12 mouse cellular contexts compared by ENCODE assay signal in genomic region chr17:29531757-29532384, GRCm38 (mm10). TPM values are rescaled to one million over a fixed set of nuclear protein-coding genes. Genes with fewer than 3 reads are reported as not detected.
DNase-seq lines count a peak whose midpoint lies in the region; ATAC-seq lines count a peak whose summit lies in the region.
"Had no signal": no experiment of that assay in that cellular context is flagged by ENCODE, and none has a peak within 500 bp of the region (broad histone marks: within the 10 kb centered on the region; RNA-seq: fewer than 3 reads in every experiment).

No protein-coding gene starts in this region.

- H3K4me2 ChIP-seq in forebrain, embryonic 14.5 days (ENCODE audit: low read length): no peak overlapping the region
- H3K4me2 ChIP-seq: hindbrain, embryonic 15.5 days had no signal

- 0 out of 2 replicates have a peak overlapping the region, but pooled peaks have one; percentile 9 for H3K27ac ChIP-seq in forebrain, embryonic 14.5 days (ENCODE audit: low read depth, low read length)
- no peak overlapping the region for H3K27ac ChIP-seq in forebrain, embryonic 10.5 days
- H3K27ac ChIP-seq: hindbrain, embryonic 15.5 days; macrophage had no signal

- no peaks in the 10 kb centered on the region for H3K9me3 ChIP-seq in forebrain, embryonic 14.5 days (replicated peaks; ENCODE audit: control insufficient read depth, low read length)
- H3K9me3 ChIP-seq in forebrain, embryonic 10.5 days: peaks cover 2% of the 10 kb centered on the region
- H3K9me3 ChIP-seq in megakaryocyte, embryonic 14.5 days: peaks cover 18% of the 10 kb centered on the region
- H3K9me3 ChIP-seq: hindbrain, embryonic 15.5 days had no signal

- peak; percentile 37 for DNase-seq in forebrain, embryonic 14.5 days (ENCODE audit: low spot score)
- DNase-seq in forebrain, embryonic 10.5 days (ENCODE audit: extremely low spot score, low spot score): no peak
- DNase-seq in spleen, adult 12 weeks (ENCODE audit: low spot score): peak; percentile 36
- DNase-seq in spleen, postnatal 4 days (ENCODE audit: low spot score in 2 of 2): no peak
- DNase-seq in adrenal gland, postnatal 14 days: no peak
- no peak for DNase-seq in layer of hippocampus, adult 9-10 months (ENCODE audit: low spot score)
- DNase-seq in adrenal gland, postnatal 36 days: no peak

- H3K36me3 ChIP-seq in forebrain, embryonic 14.5 days (ENCODE audit: control insufficient read depth, insufficient read depth, low read length): no peaks in the 10 kb centered on the region
- no peaks in the 10 kb centered on the region for H3K36me3 ChIP-seq in forebrain, embryonic 10.5 days (replicated peaks)
- no peaks in the 10 kb centered on the region for H3K36me3 ChIP-seq in megakaryocyte, embryonic 14.5 days (replicated peaks; ENCODE audit: low read length)
- H3K36me3 ChIP-seq: hindbrain, embryonic 15.5 days had no signal

- 46% methylated on average over 10 of the region's 10 CpGs for WGBS in forebrain, embryonic 14.5 days
- WGBS in forebrain, embryonic 10.5 days: 88% methylated on average over 10 of the region's 10 CpGs

- no peaks in the 10 kb centered on the region for H3K27me3 ChIP-seq in forebrain, embryonic 14.5 days (replicated peaks; ENCODE audit: control insufficient read depth, insufficient read depth, low read length)
- no peaks in the 10 kb centered on the region for H3K27me3 ChIP-seq in forebrain, embryonic 10.5 days (ENCODE audit: poor library complexity, severe bottlenecking)
- H3K27me3 ChIP-seq in megakaryocyte, embryonic 14.5 days (replicated peaks): no peaks in the 10 kb centered on the region
- H3K27me3 ChIP-seq: hindbrain, embryonic 15.5 days had no signal

- no peak overlapping the region for H3K4me3 ChIP-seq in forebrain, embryonic 14.5 days (ENCODE audit: low read depth, low read length)
- no peak overlapping the region for H3K4me3 ChIP-seq in forebrain, embryonic 10.5 days
- peak overlapping the region; percentile 85 for H3K4me3 ChIP-seq in megakaryocyte, embryonic 14.5 days (replicated peaks)
- H3K4me3 ChIP-seq: hindbrain, embryonic 15.5 days had no signal

- 0 out of 2 replicates have a peak, but pooled peaks cover 3% of the 10 kb centered on the region for H3K4me1 ChIP-seq in forebrain, embryonic 14.5 days (ENCODE audit: control insufficient read depth, insufficient read depth, low read length)
- 0 out of 2 replicates have a peak, but pooled peaks cover 4% of the 10 kb centered on the region for H3K4me1 ChIP-seq in forebrain, embryonic 10.5 days
- peaks cover 23% of the 10 kb centered on the region for H3K4me1 ChIP-seq in megakaryocyte, embryonic 14.5 days

- no peak overlapping the region for H3K9ac ChIP-seq in forebrain, embryonic 14.5 days (ENCODE audit: low read length)
- H3K9ac ChIP-seq: hindbrain, embryonic 15.5 days had no signal

- ATAC-seq in forebrain, embryonic 14.5 days: no peak

RNA-seq across cellular contexts. Expression of gene Gm17657, which starts 17.6 kb away (rescaled TPM):
- polyA plus RNA-seq in forebrain, embryonic 14.5 days (2014; fragmentation: Nextera tagmentation; extraction: Ambion mirVana): not detected in 2 replicates
- polyA plus RNA-seq in forebrain, embryonic 10.5 days (2016; fragmentation: Nextera tagmentation; extraction: Ambion mirVana): not detected in 2 replicates
- polyA plus RNA-seq in megakaryocyte, embryonic 14.5 days (2012; ENCODE audit: insufficient read depth, low replicate concordance): not detected in 2 replicates
- not detected in 2 replicates for total RNA-seq in adrenal gland, postnatal 14 days (2021)
- total RNA-seq in adrenal gland, postnatal 36 days (2021): not detected
- total RNA-seq: gastrocnemius, adult 18-20 months; layer of hippocampus, postnatal 10 days had no signal
- polyA plus RNA-seq: hindbrain, embryonic 15.5 days; macrophage had no signal

RNA-seq across cellular contexts. Expression of gene Tbc1d22b, which starts 17.7 kb away (rescaled TPM):
- polyA plus RNA-seq in forebrain, embryonic 14.5 days (2014; fragmentation: Nextera tagmentation; extraction: Ambion mirVana): 18.4 and 21.3 TPM in 2 replicates
- polyA plus RNA-seq in forebrain, embryonic 10.5 days (2016; fragmentation: Nextera tagmentation; extraction: Ambion mirVana): 18.3 and 19.3 TPM in 2 replicates
- 9.9 and 12.4 TPM in 2 replicates for polyA plus RNA-seq in megakaryocyte, embryonic 14.5 days (2012; ENCODE audit: insufficient read depth, low replicate concordance)
- total RNA-seq in adrenal gland, postnatal 14 days (2021): 23.7 and 24.6 TPM in 2 replicates
- total RNA-seq in adrenal gland, postnatal 36 days (2021): 10 to 100 TPM; 24.6 to 28.3 TPM

RNA-seq across cellular contexts. Expression of gene Tmem217, which starts 20.3 kb away (rescaled TPM):
- polyA plus RNA-seq in forebrain, embryonic 14.5 days (2014; fragmentation: Nextera tagmentation; extraction: Ambion mirVana): 0.25 TPM in 1 of 2 replicates, not detected in the other
- 1.0 and 1.2 TPM in 2 replicates for polyA plus RNA-seq in forebrain, embryonic 10.5 days (2016; fragmentation: Nextera tagmentation; extraction: Ambion mirVana)
- 0.20 TPM in 1 of 2 replicates, not detected in the other for polyA plus RNA-seq in megakaryocyte, embryonic 14.5 days (2012; ENCODE audit: insufficient read depth, low replicate concordance)
- total RNA-seq in adrenal gland, postnatal 14 days (2021): not detected in 2 replicates
- total RNA-seq in adrenal gland, postnatal 36 days (2021): not detected
- total RNA-seq: gastrocnemius, adult 18-20 months; layer of hippocampus, postnatal 10 days had no signal

RNA-seq across cellular contexts. Expression of gene Pim1, which starts 41.3 kb away (rescaled TPM):
- 11.4 and 15.7 TPM in 2 replicates for polyA plus RNA-seq in forebrain, embryonic 14.5 days (2014; fragmentation: Nextera tagmentation; extraction: Ambion mirVana)
- 32.2 and 33.1 TPM in 2 replicates for polyA plus RNA-seq in forebrain, embryonic 10.5 days (2016; fragmentation: Nextera tagmentation; extraction: Ambion mirVana)
- 350 and 629 TPM in 2 replicates for polyA plus RNA-seq in megakaryocyte, embryonic 14.5 days (2012; ENCODE audit: insufficient read depth, low replicate concordance)
- total RNA-seq in adrenal gland, postnatal 14 days (2021): 104 and 129 TPM in 2 replicates
- 100 to 1,000 TPM; 162 to 206 TPM for total RNA-seq in adrenal gland, postnatal 36 days (2021)

Comparison
In these comparisons a context has a peak if more than half of its experiments do, and no peak if none do; other contexts are left out.
1. DNase-seq: peak in forebrain, embryonic 14.5 days (single experiment) and spleen, adult 12 weeks (single experiment); none in forebrain, embryonic 10.5 days (single experiment), spleen, postnatal 4 days (0 of 2), adrenal gland, postnatal 14 days (single experiment), layer of hippocampus, adult 9-10 months (single experiment) and adrenal gland, postnatal 36 days (0 of 2).